Mouse (Mus musculus) forebrain, embryonic 16.5 days (tissue): ENCODE measurements around the gene Clpb. TPM values are rescaled to one million over a fixed set of nuclear protein-coding genes. Genes with fewer than 3 reads are reported as not detected.
A peak's percentile ranks its signal among the peaks of the same experiment; 100 is the strongest.

ENCODE experiments used
- ATAC-seq: fragments of 200-750 bp; cut with Nextera tagmentation; 2 replicates; pipeline ENCODE4 v1.8.0; 2017; ENCODE audit warnings: mild to moderate bottlenecking, moderate library complexity
- H3K27ac ChIP-seq: fragments of 300-500 bp; sonication (generic); 2 replicates; pipeline ENCODE4 v1.5.1; 2014; ENCODE audit warnings: low read length, control low read depth
- H3K27me3 ChIP-seq: fragments of 300-500 bp; sonication (generic); replicated peaks from 2 replicates; pipeline ENCODE4 v1.6.1; 2014; ENCODE audit warnings: low read length; ENCODE audit not compliant: control insufficient read depth, insufficient read depth
- H3K36me3 ChIP-seq: fragments of 300-500 bp; sonication (generic); 2 replicates; pipeline ENCODE4 v1.6.1; 2014; ENCODE audit not compliant: control insufficient read depth, insufficient read depth
- H3K4me1 ChIP-seq: fragments of 300-500 bp; sonication (generic); replicated peaks from 2 replicates; pipeline ENCODE4 v1.6.1; 2014; ENCODE audit warnings: low read length; ENCODE audit not compliant: control insufficient read depth, insufficient read depth
- H3K4me2 ChIP-seq: fragments of 300-500 bp; sonication (generic); 2 replicates; pipeline ENCODE4 v1.6.1; 2014; ENCODE audit warnings: mild to moderate bottlenecking, low read length, control low read depth
- H3K4me3 ChIP-seq: fragments of 300-500 bp; sonication (generic); replicated peaks from 2 replicates; pipeline ENCODE4 v1.5.1; 2014; ENCODE audit warnings: mild to moderate bottlenecking, low read length, control low read depth
- H3K9ac ChIP-seq: fragments of 300-500 bp; sonication (generic); replicated peaks from 2 replicates; pipeline ENCODE4 v1.6.1; 2014; ENCODE audit warnings: low read depth, low read length, control low read depth
- H3K9me3 ChIP-seq: fragments of 300-500 bp; sonication (generic); 2 replicates; pipeline ENCODE4 v1.6.1; 2016; ENCODE audit warnings: low read length; ENCODE audit not compliant: control insufficient read depth
- WGBS: fragments of 180-500 bp; shearing (Covaris S2); extraction: QIAGEN DNeasy Blood & Tissue Kit; methylation state at CpG from one replicate; pipeline ENCODE4 v1.1.7; 2014; 5-methylcytosine and 5-hydroxymethylcytosine counted together
- polyA plus RNA-seq: library from polyadenylated mRNA; unstranded; fragments of >200 nt; fragmentation: Nextera tagmentation; extraction: Ambion mirVana; gene quantifications from 2 replicates; pipeline ENCODE4 v1.2.1, GENCODE M21; 2015

Gene Clpb
- polyA plus RNA-seq, 1 experiment from 2014 or later: 51.9 TPM

DNA sequence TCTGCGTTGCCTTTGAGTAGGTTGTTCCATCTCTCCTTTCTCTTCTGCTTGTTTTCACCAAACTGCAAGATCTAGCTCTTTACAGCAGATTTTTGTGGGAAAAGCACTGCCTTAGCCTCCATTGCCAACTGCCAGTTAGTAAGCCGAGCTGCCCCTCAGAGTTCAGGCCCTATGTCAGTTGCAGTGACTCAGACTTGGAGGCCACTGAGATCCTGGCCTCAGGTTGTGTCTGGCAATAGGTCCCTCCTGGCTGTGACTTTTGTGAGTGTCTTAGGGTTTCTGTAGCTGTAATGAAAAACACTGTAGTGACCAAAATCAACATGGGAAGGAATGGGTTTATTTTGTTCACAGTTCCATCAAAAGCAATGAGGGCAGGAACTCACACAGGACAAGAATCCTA lies 91.0 kb downstream of the Clpb start:
- no peak overlapping the region for H3K4me2 ChIP-seq
- WGBS: 82% methylated on average over 2 of the region's 2 CpGs
- H3K4me1 ChIP-seq: no peaks in the 10 kb centered on the region
- H3K9me3 ChIP-seq: no peaks in the 10 kb centered on the region
- H3K27ac ChIP-seq: no peak overlapping the region
- no peaks in the 10 kb centered on the region for H3K27me3 ChIP-seq
- no peaks in the 10 kb centered on the region; the same call in 1 of the 2 replicates for H3K36me3 ChIP-seq
- no peak overlapping the region for H3K4me3 ChIP-seq
- no peak overlapping the region for H3K9ac ChIP-seq
- no peak for ATAC-seq

DNA sequence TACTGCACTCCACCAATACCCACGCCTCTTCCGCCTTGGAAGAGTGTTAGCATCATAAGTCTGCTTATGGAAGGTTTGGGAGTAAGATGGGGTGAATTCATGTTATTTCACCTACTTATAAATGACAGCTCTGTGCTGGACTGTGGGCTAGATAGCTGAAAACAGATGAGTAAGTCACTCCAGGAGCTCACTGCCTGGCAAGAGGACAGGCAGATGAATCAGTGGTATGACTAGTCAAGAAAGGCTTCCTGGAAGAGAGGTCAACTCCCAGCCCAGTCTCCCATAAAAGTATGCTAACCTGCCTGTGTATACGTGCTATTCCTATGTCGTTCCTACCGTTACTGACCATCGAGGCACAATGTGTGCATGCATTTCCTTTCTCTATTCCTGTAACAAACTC lies 91.9 kb downstream of the Clpb start:
- Histone ChIP-seq H3K4me1 (no peaks in the 10 kb centered on the region), H3K27ac (no peak overlapping the region), H3K9ac (no peak overlapping the region), H3K4me2 (no peak overlapping the region), H3K4me3 (no peak overlapping the region), H3K9me3 (no peaks in the 10 kb centered on the region), H3K27me3 (no peaks in the 10 kb centered on the region), H3K36me3 (no peaks in the 10 kb centered on the region; the same call in 1 of the 2 replicates)
- no peak for ATAC-seq
- WGBS: 97% methylated on average over 6 of the region's 6 CpGs

DNA sequence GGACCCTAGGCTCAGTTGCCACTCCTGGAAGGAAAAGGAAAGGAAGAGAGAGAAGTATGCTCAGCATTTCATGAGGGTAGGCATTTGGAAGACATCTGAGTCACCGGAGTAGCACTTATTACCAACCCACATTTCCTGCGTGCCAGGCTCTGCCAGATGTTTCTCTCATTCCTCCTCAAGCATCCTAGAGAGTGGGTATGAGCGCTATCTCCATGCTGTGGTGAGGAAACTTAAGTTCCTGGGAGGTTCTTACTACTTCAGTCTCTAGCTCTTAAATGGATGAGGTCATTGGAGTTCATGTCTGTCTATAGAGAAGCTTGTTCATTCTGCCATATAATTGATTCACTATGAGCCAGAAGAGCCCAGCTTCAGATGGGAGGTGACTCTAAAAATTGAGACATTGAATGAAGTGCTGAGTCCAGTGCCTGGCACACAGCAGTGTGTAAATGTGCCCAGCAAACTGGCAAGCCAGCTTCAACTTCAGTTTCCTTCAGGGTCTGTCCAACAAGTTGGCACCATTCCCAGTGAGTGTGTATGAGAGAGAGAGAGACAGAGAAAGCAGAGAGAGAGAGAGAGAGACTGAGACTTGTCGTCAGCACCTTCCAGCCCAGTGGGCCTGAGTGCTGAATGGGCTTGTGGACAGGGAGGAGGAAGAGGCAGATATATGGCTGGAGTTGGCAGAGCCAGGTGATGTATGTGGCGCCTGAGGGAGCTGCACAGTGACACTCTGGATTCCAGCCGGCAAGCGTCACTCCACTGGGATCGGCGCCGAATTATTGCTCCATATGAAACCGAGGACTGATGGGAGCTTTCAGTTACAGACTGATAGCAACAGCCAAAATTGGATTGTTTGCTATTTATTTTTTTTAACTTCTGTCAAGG lies 98.7 kb downstream of the Clpb start:
- WGBS: 79% methylated on average over 11 of the region's 11 CpGs
- peak; percentile 58 for ATAC-seq

DNA sequence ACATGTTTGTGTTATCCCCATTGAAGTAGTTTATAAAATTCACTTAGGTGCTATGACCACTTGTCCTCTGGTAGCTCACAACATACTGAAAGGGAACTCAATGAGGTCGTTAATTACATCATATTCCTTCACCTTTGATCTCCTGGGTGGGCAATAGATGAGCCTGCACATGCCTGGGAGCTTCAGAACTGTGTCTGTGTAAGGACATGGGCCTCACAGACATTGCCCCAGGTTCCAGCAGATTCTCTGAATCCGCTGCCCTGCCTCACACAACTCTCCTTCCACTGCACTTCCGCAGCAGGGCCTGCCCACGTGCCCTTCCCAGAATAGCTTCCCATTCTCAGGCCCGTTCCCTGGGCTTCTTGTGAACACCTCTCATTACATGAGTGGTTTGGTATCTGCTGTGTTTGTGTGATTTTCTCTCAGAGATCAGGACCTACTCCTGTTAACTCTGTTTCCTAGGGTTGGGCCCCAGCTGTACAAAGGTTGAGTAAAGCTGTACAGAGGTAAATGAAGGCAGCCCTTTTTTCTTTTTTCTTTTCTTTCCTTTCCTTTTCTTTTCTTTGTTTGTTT lies 104.0 kb downstream of the Clpb start:
- H3K27me3 ChIP-seq: no peaks in the 10 kb centered on the region

More for the DNA sequence above, 98.7 kb downstream of the Clpb start:
- Histone ChIP-seq H3K27ac (no peak overlapping the region), H3K4me3 (no peak overlapping the region), H3K4me1 (no peaks in the 10 kb centered on the region; the same call in 1 of the 2 replicates), H3K4me2 (no peak overlapping the region), H3K36me3 (peaks cover 2% of the 10 kb centered on the region; the same call in 1 of the 2 replicates), H3K9me3 (no peaks in the 10 kb centered on the region), H3K9ac (no peak overlapping the region), H3K27me3 (no peaks in the 10 kb centered on the region)

DNA sequence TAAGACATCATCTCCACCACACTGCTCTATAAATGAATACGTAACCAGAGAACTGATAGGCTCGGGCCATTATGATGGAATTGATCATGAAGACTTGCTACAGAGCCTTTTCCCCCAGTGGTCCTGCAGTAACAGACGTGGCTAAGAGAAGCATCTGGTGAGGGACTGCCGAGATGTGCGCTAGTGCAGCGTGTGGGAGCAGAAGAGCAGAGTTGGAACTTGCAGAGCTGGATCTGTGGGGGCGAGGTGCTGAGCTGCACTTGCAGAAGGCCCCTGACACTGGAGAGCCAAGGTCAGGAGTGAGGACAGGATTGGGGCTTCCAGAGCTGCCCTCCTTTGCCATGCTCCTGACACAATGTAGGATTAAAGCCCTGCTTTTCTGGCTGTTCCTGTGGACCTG lies 106.6 kb downstream of the Clpb start:
- 0 out of 2 replicates have a peak, but pooled peaks cover 7% of the 10 kb centered on the region for H3K4me1 ChIP-seq
- H3K4me3 ChIP-seq: no peak overlapping the region
- no peak for ATAC-seq
- H3K4me2 ChIP-seq: no peak overlapping the region
- H3K36me3 ChIP-seq: peaks cover 3% of the 10 kb centered on the region; the same call in 1 of the 2 replicates
- no peaks in the 10 kb centered on the region for H3K27me3 ChIP-seq
- H3K9me3 ChIP-seq: no peaks in the 10 kb centered on the region
- no peak overlapping the region for H3K9ac ChIP-seq
- WGBS: 88% methylated on average over 7 of the region's 7 CpGs
- H3K27ac ChIP-seq: no peak overlapping the region

More for the DNA sequence above, 104.0 kb downstream of the Clpb start:
- Histone ChIP-seq H3K9ac (no peak overlapping the region), H3K4me2 (no peak overlapping the region), H3K9me3 (no peaks in the 10 kb centered on the region), H3K27ac (no peak overlapping the region), H3K36me3 (peaks cover 2% of the 10 kb centered on the region; the same call in 1 of the 2 replicates), H3K4me3 (no peak overlapping the region), H3K4me1 (0 out of 2 replicates have a peak, but pooled peaks cover 2% of the 10 kb centered on the region)
- 69% methylated on average over 5 of the region's 5 CpGs for WGBS
- no peak for ATAC-seq

DNA sequence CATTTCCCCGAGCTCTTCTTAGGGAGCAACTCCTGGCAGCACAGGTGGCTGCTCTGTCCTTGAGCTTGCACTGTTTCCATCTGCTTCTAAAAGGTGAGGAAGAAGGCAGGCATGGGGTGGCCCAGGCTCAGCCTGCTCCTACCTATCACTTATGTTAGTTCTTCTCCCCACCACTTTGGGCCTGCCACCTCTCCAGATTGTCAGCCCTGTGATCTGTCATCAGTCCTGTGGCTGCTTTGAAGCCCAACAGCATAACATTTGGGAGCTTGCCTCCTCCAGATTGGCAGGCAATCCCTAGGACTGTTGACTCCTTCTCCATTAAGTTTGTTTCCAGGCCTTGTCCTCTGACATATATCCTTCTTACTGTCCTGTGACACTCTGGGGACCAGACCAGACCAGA lies 108.2 kb downstream of the Clpb start:
- no peak for ATAC-seq
- H3K9me3 ChIP-seq: no peaks in the 10 kb centered on the region
- H3K36me3 ChIP-seq: peaks cover 3% of the 10 kb centered on the region; the same call in 1 of the 2 replicates
- 81% methylated on average over 1 of the region's 1 CpGs for whole genome bisulfite sequencing
- no peaks in the 10 kb centered on the region for H3K27me3 ChIP-seq
- no peak overlapping the region for H3K27ac ChIP-seq
- no peak overlapping the region for H3K4me2 ChIP-seq
- H3K4me1 ChIP-seq: 0 out of 2 replicates have a peak, but pooled peaks cover 7% of the 10 kb centered on the region
- H3K4me3 ChIP-seq: no peak overlapping the region
- no peak overlapping the region for H3K9ac ChIP-seq

DNA sequence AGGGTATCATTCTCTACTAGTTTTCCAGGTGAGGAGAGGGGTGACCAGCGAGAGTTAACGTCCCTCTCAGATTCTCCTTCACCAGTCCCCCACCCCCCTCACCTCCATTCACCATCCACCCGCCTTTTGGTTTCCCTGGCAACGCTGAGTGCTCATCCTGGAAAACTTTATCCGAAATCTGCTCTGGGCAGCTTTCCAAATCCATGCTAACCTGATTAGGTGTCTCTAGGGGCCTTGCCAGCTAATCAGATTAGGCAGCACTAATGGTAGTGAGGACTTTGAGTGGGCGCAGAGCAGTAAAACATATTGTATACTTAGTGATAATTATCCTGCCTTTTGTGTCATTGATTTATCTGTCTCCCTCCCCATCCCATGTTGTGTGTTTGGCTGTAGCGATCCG lies 109.3 kb downstream of the Clpb start:
- peaks cover 3% of the 10 kb centered on the region; the same call in 1 of the 2 replicates for H3K36me3 ChIP-seq
- H3K4me2 ChIP-seq: no peak overlapping the region
- ATAC-seq: peak; percentile 15; the same call in 1 of the 2 replicates
- H3K27ac ChIP-seq: no peak overlapping the region
- H3K9ac ChIP-seq: no peak overlapping the region
- H3K4me1 ChIP-seq: 0 out of 2 replicates have a peak, but pooled peaks cover 7% of the 10 kb centered on the region
- H3K9me3 ChIP-seq: no peaks in the 10 kb centered on the region
- no peak overlapping the region for H3K4me3 ChIP-seq
- 30% methylated on average over 8 of the region's 8 CpGs for WGBS
- no peaks in the 10 kb centered on the region for H3K27me3 ChIP-seq

DNA sequence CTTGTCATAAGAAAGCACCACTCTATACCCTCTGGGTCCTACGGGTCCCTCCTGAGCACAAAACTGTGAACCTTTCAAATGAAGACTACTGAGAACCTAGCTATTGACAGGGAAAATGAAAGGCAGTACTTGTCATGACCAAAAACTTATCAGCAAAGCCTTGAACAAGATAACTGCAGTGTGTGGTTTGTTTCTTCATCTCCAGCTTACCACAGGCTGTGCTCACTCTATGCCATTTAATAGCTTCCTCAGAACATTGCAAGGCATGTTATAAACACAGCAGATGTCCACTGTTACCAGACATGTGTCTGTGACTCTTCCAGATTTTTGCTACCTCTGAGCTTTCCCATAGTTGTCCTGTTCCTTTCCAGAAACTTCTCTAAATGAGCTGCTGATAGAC lies 113.6 kb downstream of the Clpb start:
- H3K36me3 ChIP-seq: peaks cover 3% of the 10 kb centered on the region; the same call in 1 of the 2 replicates
- H3K4me2 ChIP-seq: no peak overlapping the region
- WGBS: 97% methylated on average over 1 of the region's 1 CpGs
- H3K4me1 ChIP-seq: 0 out of 2 replicates have a peak, but pooled peaks cover 7% of the 10 kb centered on the region
- no peaks in the 10 kb centered on the region for H3K9me3 ChIP-seq
- H3K27ac ChIP-seq: no peak overlapping the region
- ATAC-seq: no peak
- H3K9ac ChIP-seq: no peak overlapping the region
- no peak overlapping the region for H3K4me3 ChIP-seq
- no peaks in the 10 kb centered on the region for H3K27me3 ChIP-seq

DNA sequence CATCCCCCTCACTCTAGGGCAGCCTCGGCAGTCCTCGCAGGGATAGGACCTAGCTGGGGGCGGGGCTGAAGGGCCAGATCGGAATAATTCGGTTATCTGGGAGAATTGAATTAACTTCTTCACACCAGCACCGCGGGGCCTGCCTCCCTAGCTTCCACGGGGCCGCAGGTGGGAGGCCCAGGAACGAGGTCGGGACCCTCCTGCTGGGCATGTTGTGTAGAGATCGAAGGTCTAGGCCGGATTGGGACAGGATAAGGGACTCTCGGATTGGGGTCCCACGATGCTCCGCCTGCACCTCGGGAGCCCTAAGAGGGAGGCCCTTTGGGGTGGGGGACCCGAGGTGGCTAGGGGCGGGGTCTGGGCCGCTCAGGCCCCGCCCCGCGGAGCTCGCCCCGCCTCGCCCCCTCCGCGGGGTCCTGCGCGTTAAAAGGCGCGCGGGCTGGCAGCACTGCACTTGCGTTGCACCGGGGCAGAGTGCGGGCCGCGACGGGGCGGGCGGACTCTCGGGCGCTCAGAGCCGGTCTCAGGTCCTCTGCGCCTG lies 154.5 kb downstream of the Clpb start, which contains the start of gene Phox2a:
Phox2a (plus strand) TSS at position 453 of the 541 bp plus-strand sequence.
- Histone ChIP-seq H3K27me3 (peaks cover 61% of the 10 kb centered on the region), H3K36me3 (no peaks in the 10 kb centered on the region), H3K9ac (no peak within 1 kb of the TSS), H3K4me1 (peaks cover 24% of the 10 kb centered on the region), H3K27ac (no peak within 1 kb of the TSS), H3K9me3 (no peaks in the 10 kb centered on the region; the same call in 1 of the 2 replicates), H3K4me2 (peak within 1 kb of the TSS; percentile 47), H3K4me3 (peak within 1 kb of the TSS; percentile 34)
- no peak for ATAC-seq
- under 1% methylated on average over 33 of the region's 45 CpGs for WGBS
